Mouse (Mus musculus) olfactory bulb, adult 2 months (tissue): ENCODE measurements around the gene Prrt4.

ENCODE experiments used
- CTCF ChIP-seq: fragments of 200-500 bp; IDR thresholded peaks from 2 replicates; pipeline ENCODE4 v1.5.1; 2012; ENCODE audit warnings: low read depth, mild to moderate bottlenecking, low read length, moderate library complexity; ENCODE audit not compliant: insufficient read depth
- POLR2A ChIP-seq: fragments of 200-500 bp; IDR thresholded peaks from 2 replicates; pipeline ENCODE4 v1.6.1; 2012; ENCODE audit warnings: mild to moderate bottlenecking, low read depth, low read length, moderate library complexity; ENCODE audit not compliant: insufficient read depth

DNA sequence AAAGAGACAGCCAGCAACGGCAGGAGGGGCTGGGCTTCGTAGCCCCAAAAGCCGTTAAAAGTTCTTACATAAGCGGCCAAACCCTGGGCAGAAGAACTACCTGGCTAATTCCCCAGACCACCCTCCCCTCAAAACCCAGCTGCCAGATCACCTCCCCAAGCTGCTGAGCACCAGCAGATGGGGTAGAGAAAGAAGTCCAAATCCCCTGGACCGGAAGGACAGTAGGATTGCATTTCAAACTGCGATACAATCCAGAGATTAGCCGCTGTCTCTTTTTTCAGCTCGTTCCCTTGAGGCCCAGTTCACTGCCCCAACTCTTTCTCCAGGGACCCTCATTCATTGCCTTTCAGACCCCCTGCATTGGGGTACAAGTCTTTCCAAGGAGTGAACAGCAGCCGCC lies 35.8 kb upstream of the Prrt4 start:
- TF ChIP-seq CTCF = no peak
- TF ChIP-seq POLR2A = no peak
